Comparison of ENCODE assay signal across 9 mouse cellular contexts in genomic region chr11:99265220-99265619, GRCm38 (mm10). TPM values are rescaled to one million over a fixed set of nuclear protein-coding genes. Genes with fewer than 3 reads are reported as not detected.
A peak's percentile ranks its signal among the peaks of the same experiment; 100 is the strongest.
DNase-seq lines count a peak whose midpoint lies in the region; ATAC-seq and TF ChIP-seq lines count a peak whose summit lies in the region.
"Had no signal": no experiment of that assay in that cellular context is flagged by ENCODE, and none has a peak within 500 bp of the region (broad histone marks: within the 10 kb centered on the region; RNA-seq: fewer than 3 reads in every experiment).

No protein-coding gene starts in this region.

- H3K4me1 ChIP-seq in heart, embryonic 15.5 days (replicated peaks), result peaks cover 4% of the 10 kb centered on the region; the same call in 1 of the 2 replicates
- H3K4me1 ChIP-seq in forebrain, embryonic 10.5 days, result peaks cover 7% of the 10 kb centered on the region
- no peaks in the 10 kb centered on the region for H3K4me1 ChIP-seq in hindbrain, embryonic 12.5 days
- no peaks in the 10 kb centered on the region for H3K4me1 ChIP-seq in midbrain, embryonic 16.5 days (ENCODE audit: control insufficient read depth, insufficient read depth, low read length)

- H3K4me2 ChIP-seq in heart, embryonic 15.5 days, result no peak overlapping the region
- no peak overlapping the region for H3K4me2 ChIP-seq in hindbrain, embryonic 12.5 days (replicated peaks)
- H3K4me2 ChIP-seq in midbrain, embryonic 16.5 days (ENCODE audit: low read length), result no peak overlapping the region

- 51% methylated on average over 9 of the region's 9 CpGs for WGBS in heart, embryonic 15.5 days
- WGBS in forebrain, embryonic 10.5 days, result 79% methylated on average over 9 of the region's 9 CpGs
- 80% methylated on average over 9 of the region's 9 CpGs for WGBS in hindbrain, embryonic 12.5 days
- 76% methylated on average over 9 of the region's 9 CpGs for WGBS in midbrain, embryonic 16.5 days

- peak overlapping the region; percentile 63 for H3K27ac ChIP-seq in heart, embryonic 15.5 days
- peak overlapping the region; percentile 67; the same call in 1 of the 2 replicates for H3K27ac ChIP-seq in left cerebral cortex, adult 2 months
- no peak overlapping the region for H3K27ac ChIP-seq in forebrain, embryonic 10.5 days
- no peak overlapping the region for H3K27ac ChIP-seq in hindbrain, embryonic 12.5 days
- no peak overlapping the region for H3K27ac ChIP-seq in midbrain, embryonic 16.5 days (ENCODE audit: low read length)

- intact Hi-C loops in left cerebral cortex, adult 2 months (cut with DNase I), result no loop called here

- no peak overlapping the region for H3K9ac ChIP-seq in heart, embryonic 15.5 days
- H3K9ac ChIP-seq in hindbrain, embryonic 12.5 days, result no peak overlapping the region
- H3K9ac ChIP-seq in midbrain, embryonic 16.5 days (ENCODE audit: low read depth, low read length), result no peak overlapping the region

- no peaks in the 10 kb centered on the region for H3K27me3 ChIP-seq in heart, embryonic 15.5 days
- H3K27me3 ChIP-seq in forebrain, embryonic 10.5 days (ENCODE audit: poor library complexity, severe bottlenecking), result no peaks in the 10 kb centered on the region
- H3K27me3 ChIP-seq in hindbrain, embryonic 12.5 days, result no peaks in the 10 kb centered on the region; the same call in 1 of the 2 replicates
- no peaks in the 10 kb centered on the region for H3K27me3 ChIP-seq in midbrain, embryonic 16.5 days (ENCODE audit: control insufficient read depth, insufficient read depth, low read depth, low read length)

- no peak overlapping the region for H3K4me3 ChIP-seq in heart, embryonic 15.5 days
- no peak overlapping the region for H3K4me3 ChIP-seq in left cerebral cortex, adult 2 months
- H3K4me3 ChIP-seq in forebrain, embryonic 10.5 days, result no peak overlapping the region
- no peak overlapping the region for H3K4me3 ChIP-seq in hindbrain, embryonic 12.5 days
- no peak overlapping the region for H3K4me3 ChIP-seq in midbrain, embryonic 16.5 days (ENCODE audit: low read depth, low read length)

- no peak for ATAC-seq in heart, embryonic 15.5 days (replicated peaks; ENCODE audit: insufficient number of reproducible peaks, insufficient read depth, low FRiP score, low read depth)
- ATAC-seq in hindbrain, embryonic 12.5 days (ENCODE audit: low FRiP score), result no peak
- ATAC-seq in midbrain, embryonic 16.5 days, result no peak

- H3K9me3 ChIP-seq in heart, embryonic 15.5 days (replicated peaks), result no peaks in the 10 kb centered on the region
- no peaks in the 10 kb centered on the region for H3K9me3 ChIP-seq in forebrain, embryonic 10.5 days
- no peaks in the 10 kb centered on the region for H3K9me3 ChIP-seq in hindbrain, embryonic 12.5 days (replicated peaks)
- H3K9me3 ChIP-seq in midbrain, embryonic 16.5 days (replicated peaks; ENCODE audit: control insufficient read depth, low read length, poor library complexity, severe bottlenecking), result no peaks in the 10 kb centered on the region

- no peak for TF ChIP-seq POLR2A in brain, embryonic 14.5 days (IDR thresholded peaks at IDR 0.05; ENCODE audit: borderline replicate concordance, extremely low read depth, insufficient read depth, insufficient read length, poor library complexity, severe bottlenecking)

- H3K36me3 ChIP-seq in heart, embryonic 15.5 days, result no peaks in the 10 kb centered on the region
- H3K36me3 ChIP-seq in forebrain, embryonic 10.5 days (replicated peaks), result no peaks in the 10 kb centered on the region
- H3K36me3 ChIP-seq in hindbrain, embryonic 12.5 days, result no peaks in the 10 kb centered on the region
- H3K36me3 ChIP-seq in midbrain, embryonic 16.5 days (ENCODE audit: control insufficient read depth, insufficient read depth, low read length), result no peaks in the 10 kb centered on the region

- peak; percentile 15 to 61 for DNase-seq in adrenal gland, adult (ENCODE audit: inconsistent age in 2 of 2, low spot score in 1 of 2)
- no peak for DNase-seq in adrenal gland, postnatal 4 days (ENCODE audit: low spot score in 2 of 2)
- peak; percentile 22 for DNase-seq in brain, embryonic 14.5 days (ENCODE audit: low read depth)
- DNase-seq in left cerebral cortex, adult 2 months (ENCODE audit: extremely low spot score in 1 of 2, low spot score in 2 of 2), result peak; percentile 43 to 52
- no peak for DNase-seq in forebrain, embryonic 10.5 days (ENCODE audit: extremely low spot score, low spot score)

- TF ChIP-seq CTCF in brain, embryonic 14.5 days (IDR thresholded peaks at IDR 0.05; ENCODE audit: borderline replicate concordance, extremely low read depth, insufficient read depth, insufficient read length), result no peak
- no peak for TF ChIP-seq CTCF in left cerebral cortex, adult 2 months (IDR thresholded peaks at IDR 0.05)

RNA-seq across cellular contexts. Expression of gene Krt24, which starts 19.8 kb away (rescaled TPM):
- not detected for total RNA-seq in adrenal gland, postnatal 4 days (2021)
- 0.08 TPM in 1 of 2 replicates, not detected in the other for polyA plus RNA-seq in brain, embryonic 14.5 days (2012; rRNA removed)
- polyA plus RNA-seq in heart, embryonic 15.5 days (2015; fragmentation: Nextera tagmentation; extraction: Ambion mirVana), result not detected in 2 replicates
- total RNA-seq in left cerebral cortex, adult 2 months (2021), result not detected
- polyA plus RNA-seq in forebrain, embryonic 10.5 days (2016; fragmentation: Nextera tagmentation; extraction: Ambion mirVana), result not detected in 2 replicates
- polyA plus RNA-seq in hindbrain, embryonic 12.5 days (2016; fragmentation: Nextera tagmentation; extraction: Ambion mirVana), result not detected in 2 replicates
- polyA plus RNA-seq in midbrain, embryonic 16.5 days (2015; fragmentation: Nextera tagmentation; extraction: Ambion mirVana), result not detected in 2 replicates
- total RNA-seq: megakaryocyte progenitor cell, adult 5-6 weeks had no signal

RNA-seq across cellular contexts. Expression of gene Krt222, which starts 21.3 kb away (rescaled TPM):
- total RNA-seq in adrenal gland, postnatal 4 days (2021), result 1 to 10 TPM; 1.2 to 1.9 TPM
- polyA plus RNA-seq in brain, embryonic 14.5 days (2012; rRNA removed), result 1.4 and 2.9 TPM in 2 replicates
- 2.1 and 3.1 TPM in 2 replicates for polyA plus RNA-seq in heart, embryonic 15.5 days (2015; fragmentation: Nextera tagmentation; extraction: Ambion mirVana)
- total RNA-seq in left cerebral cortex, adult 2 months (2021), result 10 to 100 TPM; 31.1 to 32.0 TPM
- 0.07 and 0.12 TPM in 2 replicates for polyA plus RNA-seq in forebrain, embryonic 10.5 days (2016; fragmentation: Nextera tagmentation; extraction: Ambion mirVana)
- 0.98 and 1.5 TPM in 2 replicates for polyA plus RNA-seq in hindbrain, embryonic 12.5 days (2016; fragmentation: Nextera tagmentation; extraction: Ambion mirVana)
- 8.2 and 11.3 TPM in 2 replicates for polyA plus RNA-seq in midbrain, embryonic 16.5 days (2015; fragmentation: Nextera tagmentation; extraction: Ambion mirVana)
- total RNA-seq: megakaryocyte progenitor cell, adult 5-6 weeks had no signal

RNA-seq across cellular contexts. Expression of gene Smarce1, which starts 34.4 kb away (rescaled TPM):
- total RNA-seq in adrenal gland, postnatal 4 days (2021), result 100 to 1,000 TPM in 1 of 2 experiments, 10 to 100 TPM in 1; 99.6 to 106 TPM
- polyA plus RNA-seq in brain, embryonic 14.5 days (2012; rRNA removed), result 162 and 270 TPM in 2 replicates
- 136 and 143 TPM in 2 replicates for polyA plus RNA-seq in heart, embryonic 15.5 days (2015; fragmentation: Nextera tagmentation; extraction: Ambion mirVana)
- total RNA-seq in left cerebral cortex, adult 2 months (2021), result 10 to 100 TPM; 60.1 to 61.1 TPM
- polyA plus RNA-seq in forebrain, embryonic 10.5 days (2016; fragmentation: Nextera tagmentation; extraction: Ambion mirVana), result 322 and 372 TPM in 2 replicates
- 366 and 375 TPM in 2 replicates for polyA plus RNA-seq in hindbrain, embryonic 12.5 days (2016; fragmentation: Nextera tagmentation; extraction: Ambion mirVana)
- 270 and 326 TPM in 2 replicates for polyA plus RNA-seq in midbrain, embryonic 16.5 days (2015; fragmentation: Nextera tagmentation; extraction: Ambion mirVana)

RNA-seq across cellular contexts. Expression of gene Krt25, which starts 57.5 kb away (rescaled TPM):
- not detected for total RNA-seq in adrenal gland, postnatal 4 days (2021)
- polyA plus RNA-seq in brain, embryonic 14.5 days (2012; rRNA removed), result 0.04 and 0.05 TPM in 2 replicates
- polyA plus RNA-seq in heart, embryonic 15.5 days (2015; fragmentation: Nextera tagmentation; extraction: Ambion mirVana), result not detected in 2 replicates
- not detected for total RNA-seq in left cerebral cortex, adult 2 months (2021)
- polyA plus RNA-seq in forebrain, embryonic 10.5 days (2016; fragmentation: Nextera tagmentation; extraction: Ambion mirVana), result not detected in 2 replicates
- not detected in 2 replicates for polyA plus RNA-seq in hindbrain, embryonic 12.5 days (2016; fragmentation: Nextera tagmentation; extraction: Ambion mirVana)
- 0.14 and 0.29 TPM in 2 replicates for polyA plus RNA-seq in midbrain, embryonic 16.5 days (2015; fragmentation: Nextera tagmentation; extraction: Ambion mirVana)
- total RNA-seq: megakaryocyte progenitor cell, adult 5-6 weeks had no signal

Comparison
In these comparisons a context has a peak if more than half of its experiments do, and no peak if none do; other contexts are left out.
1. DNase-seq: peak in adrenal gland, adult (2 of 2), brain, embryonic 14.5 days (single experiment) and left cerebral cortex, adult 2 months (2 of 2); none in adrenal gland, postnatal 4 days (0 of 2) and forebrain, embryonic 10.5 days (single experiment).
2. H3K27ac ChIP-seq: peak in heart, embryonic 15.5 days (single experiment) and left cerebral cortex, adult 2 months (single experiment); none in forebrain, embryonic 10.5 days (single experiment), hindbrain, embryonic 12.5 days (single experiment) and midbrain, embryonic 16.5 days (single experiment).